Mouse (Mus musculus) right cerebral cortex, postnatal 25 days (tissue): ENCODE results near the gene Gm3532.
"Not testable (repeated sequence)": the region's sequence is repeated elsewhere in the genome, so short reads cannot be mapped to it uniquely, and the experiment has no call there.

Source experiments
- DNase-seq: peaks from one replicate; pipeline ENCODE4 v3.0.0; 2022

Gm3532 gene

DNA sequence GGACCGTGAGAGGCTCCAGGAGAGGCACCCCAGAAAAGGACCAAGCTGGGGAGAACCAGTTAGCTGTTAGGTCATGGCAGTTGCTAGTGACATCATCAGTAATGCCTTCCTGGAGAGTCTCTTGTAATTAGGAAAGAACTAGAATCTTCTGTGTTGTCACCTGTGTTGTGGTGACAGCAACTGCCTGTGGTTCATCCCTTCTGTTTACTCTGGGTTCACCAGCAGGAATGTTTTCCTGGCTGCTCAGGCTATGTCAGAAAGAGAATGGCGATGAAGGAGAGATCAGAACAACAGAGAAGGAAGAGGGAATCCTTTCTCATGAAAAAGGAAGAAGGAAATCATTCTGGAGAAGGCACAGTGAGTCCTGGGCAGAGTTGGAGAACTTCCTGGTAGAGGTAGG is at the start of gene Gm3532:
Gene Gm3532, plus strand, starts transcription at position 301 of the 400 bp plus-strand sequence.
- DNase-seq = not testable (repeated sequence)

GRCm38 (mm10) chr14:5501374-5501773 is 36.9 kb upstream of the Gm3532 start, which contains the start of gene Gm3488:
Gene Gm3488, plus strand, starts transcription at chr14:5501674.
- not testable (repeated sequence) for DNase-seq
